Mouse (Mus musculus) cortical plate, adult 2 months (tissue): ENCODE measurements around the gene Grifin.

Experiments used
- CTCF ChIP-seq: fragments of 200-500 bp; IDR thresholded peaks from 2 replicates; pipeline ENCODE4 v1.5.1; 2011; ENCODE audit warnings: mild to moderate bottlenecking, control low read depth, low read length; ENCODE audit not compliant: insufficient read depth; ENCODE audit errors: extremely low read depth
- POLR2A ChIP-seq: fragments of 200-500 bp; IDR thresholded peaks from 2 replicates; pipeline ENCODE4 v1.6.1; 2011; ENCODE audit warnings: mild to moderate bottlenecking, low read length, control low read depth; ENCODE audit not compliant: insufficient read depth; ENCODE audit errors: extremely low read depth

DNA sequence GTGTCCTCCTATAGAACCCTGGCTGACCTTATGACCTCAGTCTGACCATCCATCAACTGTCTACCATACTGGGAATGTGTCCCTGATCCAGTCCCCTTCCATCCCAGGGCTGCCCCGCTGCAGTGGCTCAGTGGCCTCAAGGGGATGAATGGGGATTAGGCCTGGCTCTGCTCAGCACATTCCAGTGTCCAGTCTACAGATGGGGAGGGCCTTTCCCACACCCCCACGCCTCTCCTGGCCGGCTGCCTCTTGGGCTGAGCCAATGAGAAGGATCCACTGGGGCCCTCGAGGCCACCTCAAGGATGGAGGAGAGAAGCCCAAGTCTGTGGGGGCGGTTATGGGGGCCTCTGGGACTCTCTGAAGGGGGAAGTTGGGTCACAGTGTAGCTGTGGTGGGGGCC lies 580 bp upstream of the Grifin start:
- TF ChIP-seq CTCF = no peak
- no peak for TF ChIP-seq POLR2A
